Mouse (Mus musculus): ENCODE results near the gene Nlrc3. TPM values are rescaled to one million over a fixed set of nuclear protein-coding genes. Genes with fewer than 3 reads are reported as not detected.
"Not testable (repeated sequence)": the region's sequence is repeated elsewhere in the genome, so short reads cannot be mapped to it uniquely, and the experiment has no call there.

Nlrc3 gene
- 0.93 and 1.3 TPM in 2 replicates for total RNA-seq (2014; rRNA removed)
- polyA plus RNA-seq (2015; fragmentation: Nextera tagmentation; extraction: Ambion mirVana): 0.61 and 0.63 TPM in 2 replicates

- 77% methylated on average over 4 of the region's 4 CpGs for WGBS
- H3K4me2 ChIP-seq (ENCODE audit: low read depth, low read length): no peak within 1 kb of the TSS
- no peak for ATAC-seq
Observed at GRCm38 (mm10) chr16:3976251-3976671, at the start of gene Nlrc3. TSS of gene Nlrc3 (minus strand) at chr16:3976632.

GRCm38 (mm10) chr16:4022719-4023118 is 46.3 kb upstream of the Nlrc3 start:
- Histone ChIP-seq H3K36me3 (ENCODE audit: insufficient read depth, low read length) (no peaks in the 10 kb centered on the region), H3K27me3 (ENCODE audit: insufficient read depth, low read length) (no peaks in the 10 kb centered on the region), H3K9ac (replicated peaks; ENCODE audit: low read length) (no peak overlapping the region), H3K4me1 (ENCODE audit: insufficient read depth, low read length) (no peaks in the 10 kb centered on the region), H3K4me3 (ENCODE audit: low read length) (no peak overlapping the region), H3K4me2 (ENCODE audit: low read depth, low read length) (no peak overlapping the region), H3K9me3 (ENCODE audit: low read length) (no peaks in the 10 kb centered on the region), H3K27ac (no peak overlapping the region)
- DNase-seq (ENCODE audit: low spot score) (no peak), ATAC-seq (no peak)
- TF ChIP-seq CTCF (IDR thresholded peaks at IDR 0.05; ENCODE audit: low read depth): no peak
- WGBS: 73% methylated on average over 4 of the region's 4 CpGs

More at GRCm38 (mm10) chr16:3976251-3976671, at the start of gene Nlrc3:
- H3K4me1 ChIP-seq (ENCODE audit: insufficient read depth, low read length): no peaks in the 10 kb centered on the region
- H3K36me3 ChIP-seq (ENCODE audit: insufficient read depth, low read length): peaks cover 35% of the 10 kb centered on the region
- H3K9me3 ChIP-seq (ENCODE audit: low read length): no peaks in the 10 kb centered on the region
- no peaks in the 10 kb centered on the region for H3K27me3 ChIP-seq (ENCODE audit: insufficient read depth, low read length)
- no peak within 1 kb of the TSS for H3K4me3 ChIP-seq (ENCODE audit: low read length)
- H3K9ac ChIP-seq (replicated peaks; ENCODE audit: low read length): no peak within 1 kb of the TSS
- no peak for TF ChIP-seq CTCF (IDR thresholded peaks at IDR 0.05; ENCODE audit: low read depth)
- no peak for DNase-seq (ENCODE audit: low spot score)
- no peak within 1 kb of the TSS for H3K27ac ChIP-seq

- WGBS: 86% methylated on average over 1 of the region's 1 CpGs
- Histone ChIP-seq H3K4me2 (ENCODE audit: low read depth, low read length) (no peak overlapping the region), H3K4me1 (ENCODE audit: insufficient read depth, low read length) (no peaks in the 10 kb centered on the region), H3K9ac (replicated peaks; ENCODE audit: low read length) (no peak overlapping the region), H3K36me3 (ENCODE audit: insufficient read depth, low read length) (no peaks in the 10 kb centered on the region), H3K9me3 (ENCODE audit: low read length) (no peaks in the 10 kb centered on the region), H3K27ac (no peak overlapping the region), H3K27me3 (ENCODE audit: insufficient read depth, low read length) (no peaks in the 10 kb centered on the region), H3K4me3 (ENCODE audit: low read length) (no peak overlapping the region)
- TF ChIP-seq CTCF (IDR thresholded peaks at IDR 0.05; ENCODE audit: low read depth): no peak
- DNase-seq (ENCODE audit: low spot score): no peak
- ATAC-seq: no peak
Observed at GRCm38 (mm10) chr16:4021241-4021640, 44.8 kb upstream of the Nlrc3 start.

- DNase-seq (ENCODE audit: low spot score); H3K9me3 ChIP-seq (ENCODE audit: low read length); H3K27ac ChIP-seq; H3K9ac ChIP-seq (replicated peaks; ENCODE audit: low read length); ATAC-seq; H3K36me3 ChIP-seq (ENCODE audit: insufficient read depth, low read length); H3K4me2 ChIP-seq (ENCODE audit: low read depth, low read length); H3K4me3 ChIP-seq (ENCODE audit: low read length); H3K4me1 ChIP-seq (ENCODE audit: insufficient read depth, low read length); H3K27me3 ChIP-seq (ENCODE audit: insufficient read depth, low read length): not testable (repeated sequence)
- WGBS: 86% methylated on average over 6 of the region's 6 CpGs
Observed at GRCm38 (mm10) chr16:4017466-4017865, 41.0 kb upstream of the Nlrc3 start.

- H3K36me3 ChIP-seq (ENCODE audit: insufficient read depth, low read length); ATAC-seq; H3K4me1 ChIP-seq (ENCODE audit: insufficient read depth, low read length); H3K4me2 ChIP-seq (ENCODE audit: low read depth, low read length); H3K27ac ChIP-seq; H3K9ac ChIP-seq (replicated peaks; ENCODE audit: low read length); H3K9me3 ChIP-seq (ENCODE audit: low read length); H3K4me3 ChIP-seq (ENCODE audit: low read length); DNase-seq (ENCODE audit: low spot score); H3K27me3 ChIP-seq (ENCODE audit: insufficient read depth, low read length): not testable (repeated sequence)
- 81% methylated on average over 17 of the region's 17 CpGs for WGBS
Observed at GRCm38 (mm10) chr16:4016786-4017185, 40.4 kb upstream of the Nlrc3 start.

- 81% methylated on average over 5 of the region's 5 CpGs for WGBS
- H3K4me2 ChIP-seq (ENCODE audit: low read depth, low read length): no peak overlapping the region
Observed at GRCm38 (mm10) chr16:4014040-4014668, 37.7 kb upstream of the Nlrc3 start.

GRCm38 (mm10) chr16:4012882-4013570 is 36.6 kb upstream of the Nlrc3 start:
- Histone ChIP-seq H3K36me3 (ENCODE audit: insufficient read depth, low read length) (no peaks in the 10 kb centered on the region), H3K27me3 (ENCODE audit: insufficient read depth, low read length) (no peaks in the 10 kb centered on the region), H3K4me3 (ENCODE audit: low read length) (no peak overlapping the region), H3K9me3 (ENCODE audit: low read length) (no peaks in the 10 kb centered on the region), H3K27ac (no peak overlapping the region), H3K9ac (replicated peaks; ENCODE audit: low read length) (no peak overlapping the region), H3K4me2 (ENCODE audit: low read depth, low read length) (no peak overlapping the region), H3K4me1 (ENCODE audit: insufficient read depth, low read length) (no peaks in the 10 kb centered on the region)
- no peak for TF ChIP-seq CTCF (IDR thresholded peaks at IDR 0.05; ENCODE audit: low read depth)
- ATAC-seq (no peak), DNase-seq (ENCODE audit: low spot score) (no peak)
- 74% methylated on average over 4 of the region's 4 CpGs for whole genome bisulfite sequencing

More at GRCm38 (mm10) chr16:4014040-4014668, 37.7 kb upstream of the Nlrc3 start:
- Histone ChIP-seq H3K4me1 (ENCODE audit: insufficient read depth, low read length) (no peaks in the 10 kb centered on the region), H3K27me3 (ENCODE audit: insufficient read depth, low read length) (no peaks in the 10 kb centered on the region), H3K36me3 (ENCODE audit: insufficient read depth, low read length) (no peaks in the 10 kb centered on the region), H3K4me3 (ENCODE audit: low read length) (no peak overlapping the region), H3K27ac (no peak overlapping the region), H3K9ac (replicated peaks; ENCODE audit: low read length) (no peak overlapping the region), H3K9me3 (ENCODE audit: low read length) (no peaks in the 10 kb centered on the region)
- no peak for TF ChIP-seq CTCF (IDR thresholded peaks at IDR 0.05; ENCODE audit: low read depth)
- DNase-seq (ENCODE audit: low spot score) (no peak), ATAC-seq (no peak)

All from hindbrain, postnatal 0 days (tissue).